Mouse (Mus musculus) testis, adult 2 months (tissue): ENCODE measurements around the gene Mss51.

Source experiments
- CTCF ChIP-seq: fragments of 200-500 bp; IDR thresholded peaks from 2 replicates; pipeline ENCODE4 v1.5.1; 2012; ENCODE audit warnings: low read depth, mild to moderate bottlenecking, inconsistent platforms, low read length, moderate library complexity; ENCODE audit not compliant: control insufficient read depth, insufficient read depth, insufficient replicate concordance
- POLR2A ChIP-seq: fragments of 200-500 bp; IDR thresholded peaks from 2 replicates; pipeline ENCODE4 v1.6.1; 2012; ENCODE audit warnings: low read depth, mild to moderate bottlenecking, inconsistent platforms, low read length, moderate library complexity; ENCODE audit not compliant: control insufficient read depth

GRCm38 (mm10) chr14:20481211-20481610, 15.5 kb downstream of the Mss51 start:
- TF ChIP-seq CTCF (no peak), POLR2A (no peak)
